Mouse (Mus musculus): Measurements from ENCODE around the gene Creb1. TPM values are rescaled to one million over a fixed set of nuclear protein-coding genes. Genes with fewer than 3 reads are reported as not detected.
A peak's percentile ranks its signal among the peaks of the same experiment; 100 is the strongest.

The Creb1 gene
- total RNA-seq, 2 experiments from 2014 or later, result 19.5 to 25.3 TPM

GRCm38 (mm10) chr1:64522637-64523036, 9.8 kb upstream of the Creb1 start:
- no peak for TF ChIP-seq CTCF (IDR thresholded peaks at IDR 0.05)
- DNase-seq, result no peak
- H3K4me3 ChIP-seq, result no peak overlapping the region
- peak overlapping the region; percentile 28; the same call in 1 of the 2 replicates for H3K27ac ChIP-seq
- intact Hi-C loops (cut with DNase I), result no loop called here

GRCm38 (mm10) chr1:64523117-64523516, 9.3 kb upstream of the Creb1 start:
- TF ChIP-seq CTCF (IDR thresholded peaks at IDR 0.05), result no peak
- Histone ChIP-seq H3K4me3 (no peak overlapping the region), H3K27ac (peak overlapping the region; percentile 28; the same call in 1 of the 2 replicates)
- no peak for DNase-seq
- intact Hi-C loops (cut with DNase I), result no loop called here

GRCm38 (mm10) chr1:64524661-64525060, 7.8 kb upstream of the Creb1 start:
- intact Hi-C loops (cut with DNase I), result no loop called here
- no peak overlapping the region for H3K4me3 ChIP-seq
- no peak for DNase-seq
- no peak for TF ChIP-seq CTCF (IDR thresholded peaks at IDR 0.05)
- H3K27ac ChIP-seq, result no peak overlapping the region

GRCm38 (mm10) chr1:64527626-64528025, 4.8 kb upstream of the Creb1 start:
- H3K27ac ChIP-seq, result no peak overlapping the region
- TF ChIP-seq CTCF (IDR thresholded peaks at IDR 0.05), result no peak
- DNase-seq, result no peak
- intact Hi-C loops (cut with DNase I), result no loop called here
- no peak overlapping the region for H3K4me3 ChIP-seq

GRCm38 (mm10) chr1:64529781-64530315, 2.6 kb upstream of the Creb1 start:
- TF ChIP-seq CTCF (IDR thresholded peaks at IDR 0.05), result no peak
- DNase-seq, result no peak
- Histone ChIP-seq H3K27ac (no peak overlapping the region), H3K4me3 (no peak overlapping the region)
- intact Hi-C loops (cut with DNase I), result loop anchor here (5.0 to 10.0 kb wide), 2 partner anchors 162 to 405 kb away; partner anchors contain the start of genes Ccnyl1 and Klf7

- H3K4me3 ChIP-seq, result peak overlapping the region; percentile 94
- no peak for TF ChIP-seq CTCF (IDR thresholded peaks at IDR 0.05)
- intact Hi-C loops (cut with DNase I), result loop anchor here (5.0 to 10.0 kb wide), 2 partner anchors 161 to 407 kb away; partner anchors contain the start of genes Ccnyl1 and Klf7
- no peak for DNase-seq
- H3K27ac ChIP-seq, result peak overlapping the region; percentile 99
Measured at GRCm38 (mm10) chr1:64531548-64531947, 897 bp upstream of the Creb1 start.

GRCm38 (mm10) chr1:64532067-64532523, 350 bp upstream of the Creb1 start:
- Histone ChIP-seq H3K27ac (peak overlapping the region; percentile 99), H3K4me3 (peak overlapping the region; percentile 94)
- TF ChIP-seq CTCF (IDR thresholded peaks at IDR 0.05), result no peak
- intact Hi-C loops (cut with DNase I), result loop anchor here (1.0 to 10.0 kb wide), 3 partner anchors 85 to 407 kb away; partner anchors contain the start of genes Ccnyl1, Klf7 and Mettl21a
- no peak for DNase-seq

GRCm38 (mm10) chr1:64533471-64534443, 1.3 kb downstream of the Creb1 start:
- TF ChIP-seq CTCF (IDR thresholded peaks at IDR 0.05), result no peak
- peak overlapping the region; percentile 94 for H3K4me3 ChIP-seq
- H3K27ac ChIP-seq, result peak overlapping the region; percentile 99
- DNase-seq, result peak; percentile 78
- intact Hi-C loops (cut with DNase I), result loop anchor here (5.0 to 10.0 kb wide), 2 partner anchors 159 to 409 kb away; partner anchors contain the start of genes Ccnyl1 and Klf7

- H3K27ac ChIP-seq, result no peak overlapping the region
- no peak overlapping the region for H3K4me3 ChIP-seq
- intact Hi-C loops (cut with DNase I), result loop anchor here (10.0 kb wide), 1 partner anchor 414 kb away; the partner anchor contains the start of gene Klf7
- no peak for TF ChIP-seq CTCF (IDR thresholded peaks at IDR 0.05)
- DNase-seq, result no peak
Measured at GRCm38 (mm10) chr1:64538837-64539367, 6.5 kb downstream of the Creb1 start.

- intact Hi-C loops (cut with DNase I), result no loop called here
- no peak for DNase-seq
- peak overlapping the region; percentile 39; the same call in 1 of the 2 replicates for H3K27ac ChIP-seq
- no peak for TF ChIP-seq CTCF (IDR thresholded peaks at IDR 0.05)
- H3K4me3 ChIP-seq, result no peak overlapping the region
Measured at GRCm38 (mm10) chr1:64543750-64544149, 11.3 kb downstream of the Creb1 start.

GRCm38 (mm10) chr1:64546070-64546469, 13.6 kb downstream of the Creb1 start:
- intact Hi-C loops (cut with DNase I), result no loop called here
- TF ChIP-seq CTCF (IDR thresholded peaks at IDR 0.05), result no peak
- Histone ChIP-seq H3K27ac (no peak overlapping the region), H3K4me3 (no peak overlapping the region)
- no peak for DNase-seq

GRCm38 (mm10) chr1:64549380-64549779, 16.9 kb downstream of the Creb1 start:
- no peak overlapping the region for H3K4me3 ChIP-seq
- no peak for DNase-seq
- no peak for TF ChIP-seq CTCF (IDR thresholded peaks at IDR 0.05)
- no peak overlapping the region for H3K27ac ChIP-seq
- intact Hi-C loops (cut with DNase I), result no loop called here
